Mouse (Mus musculus): Measurements from ENCODE around the gene Uchl5. TPM values are rescaled to one million over a fixed set of nuclear protein-coding genes. Genes with fewer than 3 reads are reported as not detected.

Gene Uchl5
- polyA plus RNA-seq, 1 experiment from 2014 or later, result 65.7 TPM

DNA sequence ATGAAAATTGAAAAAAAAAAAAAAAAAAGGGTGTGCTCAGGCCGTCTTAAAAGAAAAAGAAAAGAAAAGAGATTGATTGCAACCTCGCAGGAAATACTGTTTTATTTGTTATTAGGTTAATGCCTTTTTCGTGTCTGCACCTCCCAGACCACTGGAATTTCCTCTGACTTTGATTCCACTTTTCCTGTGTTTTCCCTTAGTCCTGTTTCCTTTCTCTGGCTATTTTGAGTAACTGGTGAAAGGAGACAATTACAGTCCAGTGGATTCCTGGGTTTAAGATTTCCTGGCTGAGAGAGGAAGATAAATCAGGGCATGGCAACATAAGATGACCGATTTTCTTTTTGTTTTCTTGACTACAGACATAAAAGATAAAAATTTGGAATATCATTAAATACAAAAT lies 75.3 kb downstream of the Uchl5 start:
- Histone ChIP-seq H3K4me2 (replicated peaks; ENCODE audit: low read depth) (no peak overlapping the region), H3K9ac (ENCODE audit: low read depth, low read length) (no peak overlapping the region), H3K27ac (ENCODE audit: low read depth, low read length) (no peak overlapping the region), H3K4me3 (ENCODE audit: low read depth, low read length) (no peak overlapping the region), H3K9me3 (ENCODE audit: control insufficient read depth) (no peaks in the 10 kb centered on the region), H3K4me1 (replicated peaks; ENCODE audit: control insufficient read depth, insufficient read depth, low read length) (no peaks in the 10 kb centered on the region), H3K27me3 (replicated peaks; ENCODE audit: control insufficient read depth, insufficient read depth, low read length) (no peaks in the 10 kb centered on the region), H3K36me3 (ENCODE audit: control insufficient read depth, insufficient read depth) (no peaks in the 10 kb centered on the region)
- no peak for TF ChIP-seq CTCF (IDR thresholded peaks at IDR 0.05; ENCODE audit: low read depth)
- 44% methylated on average over 4 of the region's 4 CpGs for WGBS
- ATAC-seq, result no peak

GRCm38 (mm10) chr1:143852779-143853358 lies 75.8 kb downstream of the Uchl5 start:
- no peak overlapping the region for H3K27ac ChIP-seq (ENCODE audit: low read depth, low read length)
- 85% methylated on average over 2 of the region's 2 CpGs for WGBS
- H3K9ac ChIP-seq (ENCODE audit: low read depth, low read length), result no peak overlapping the region

GRCm38 (mm10) chr1:143853691-143854115 lies 76.6 kb downstream of the Uchl5 start:
- Histone ChIP-seq H3K36me3 (ENCODE audit: control insufficient read depth, insufficient read depth) (no peaks in the 10 kb centered on the region), H3K9ac (ENCODE audit: low read depth, low read length) (no peak overlapping the region), H3K4me2 (replicated peaks; ENCODE audit: low read depth) (no peak overlapping the region), H3K9me3 (ENCODE audit: control insufficient read depth) (no peaks in the 10 kb centered on the region), H3K4me1 (replicated peaks; ENCODE audit: control insufficient read depth, insufficient read depth, low read length) (no peaks in the 10 kb centered on the region), H3K4me3 (ENCODE audit: low read depth, low read length) (no peak overlapping the region), H3K27me3 (replicated peaks; ENCODE audit: control insufficient read depth, insufficient read depth, low read length) (no peaks in the 10 kb centered on the region), H3K27ac (ENCODE audit: low read depth, low read length) (no peak overlapping the region)
- ATAC-seq, result no peak
- no peak for TF ChIP-seq CTCF (IDR thresholded peaks at IDR 0.05; ENCODE audit: low read depth)
- WGBS, result 64% methylated on average over 8 of the region's 8 CpGs

More at GRCm38 (mm10) chr1:143852779-143853358, 75.8 kb downstream of the Uchl5 start:
- Histone ChIP-seq H3K27me3 (replicated peaks; ENCODE audit: control insufficient read depth, insufficient read depth, low read length) (no peaks in the 10 kb centered on the region), H3K4me2 (replicated peaks; ENCODE audit: low read depth) (no peak overlapping the region), H3K4me1 (replicated peaks; ENCODE audit: control insufficient read depth, insufficient read depth, low read length) (no peaks in the 10 kb centered on the region), H3K36me3 (ENCODE audit: control insufficient read depth, insufficient read depth) (no peaks in the 10 kb centered on the region), H3K9me3 (ENCODE audit: control insufficient read depth) (no peaks in the 10 kb centered on the region), H3K4me3 (ENCODE audit: low read depth, low read length) (no peak overlapping the region)
- ATAC-seq, result no peak
- TF ChIP-seq CTCF (IDR thresholded peaks at IDR 0.05; ENCODE audit: low read depth), result no peak

DNA sequence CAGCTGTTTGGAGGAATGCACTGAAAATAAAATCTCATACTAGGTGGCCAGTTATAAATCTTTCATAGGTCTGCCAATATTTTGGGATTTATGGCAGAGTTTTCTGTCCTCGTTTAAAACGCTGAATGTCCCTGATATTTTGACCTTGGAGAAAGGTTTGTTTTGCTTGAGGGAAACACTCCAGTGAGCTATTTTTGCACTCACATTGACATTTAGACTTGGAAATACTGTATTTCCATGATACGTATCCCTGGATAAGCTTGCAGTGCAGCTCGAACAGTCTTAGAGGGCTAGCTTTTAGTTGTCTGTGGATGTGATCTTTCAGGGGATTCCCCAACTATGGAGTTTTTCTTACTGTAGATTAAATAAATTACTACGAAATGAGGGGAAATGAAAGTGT lies 78.6 kb downstream of the Uchl5 start:
- Histone ChIP-seq H3K9ac (ENCODE audit: low read depth, low read length) (no peak overlapping the region), H3K9me3 (ENCODE audit: control insufficient read depth) (no peaks in the 10 kb centered on the region), H3K36me3 (ENCODE audit: control insufficient read depth, insufficient read depth) (no peaks in the 10 kb centered on the region), H3K27me3 (replicated peaks; ENCODE audit: control insufficient read depth, insufficient read depth, low read length) (no peaks in the 10 kb centered on the region), H3K4me1 (replicated peaks; ENCODE audit: control insufficient read depth, insufficient read depth, low read length) (no peaks in the 10 kb centered on the region), H3K4me3 (ENCODE audit: low read depth, low read length) (no peak overlapping the region), H3K27ac (ENCODE audit: low read depth, low read length) (no peak overlapping the region), H3K4me2 (replicated peaks; ENCODE audit: low read depth) (no peak overlapping the region)
- no peak for TF ChIP-seq CTCF (IDR thresholded peaks at IDR 0.05; ENCODE audit: low read depth)
- no peak for ATAC-seq
- 76% methylated on average over 5 of the region's 5 CpGs for WGBS

Other genes starting within 250 kb of the Uchl5 start
- 0.14 and 0.17 TPM in 2 replicates for gene B3galt2, start 136.6 kb upstream of the Uchl5 start, polyA plus RNA-seq (2015; fragmentation: Nextera tagmentation; extraction: Ambion mirVana)
- 12.6 and 14.3 TPM in 2 replicates for gene Cdc73, start 74.4 kb upstream of the Uchl5 start, polyA plus RNA-seq (2015; fragmentation: Nextera tagmentation; extraction: Ambion mirVana)
- 103 and 104 TPM in 2 replicates for gene Glrx2, start 60.9 kb upstream of the Uchl5 start, polyA plus RNA-seq (2015; fragmentation: Nextera tagmentation; extraction: Ambion mirVana)
- gene Trove2, start 204 bp upstream of the Uchl5 start, polyA plus RNA-seq (2015; fragmentation: Nextera tagmentation; extraction: Ambion mirVana), result 3.4 and 3.9 TPM in 2 replicates
- 87.6 and 91.2 TPM in 2 replicates for gene Rgs2, start 226.9 kb downstream of the Uchl5 start, polyA plus RNA-seq (2015; fragmentation: Nextera tagmentation; extraction: Ambion mirVana)

Measured in intestine, postnatal 0 days (tissue).